Mouse (Mus musculus) heart, embryonic 10.5 days (tissue): ENCODE measurements around the gene Col16a1. TPM values are rescaled to one million over a fixed set of nuclear protein-coding genes. Genes with fewer than 3 reads are reported as not detected.
A peak's percentile ranks its signal among the peaks of the same experiment; 100 is the strongest.

ENCODE experiments used
- DNase-seq: peaks from one replicate; pipeline ENCODE4 v3.0.0-alpha.2; 2017; ENCODE audit warnings: low spot score
- H3K27ac ChIP-seq: fragments of 300-500 bp; sonication (generic); 2 replicates; pipeline ENCODE4 v1.5.1; 2016; ENCODE audit warnings: mild to moderate bottlenecking
- H3K27me3 ChIP-seq: fragments of 300-500 bp; sonication (generic); 2 replicates; pipeline ENCODE4 v1.6.1; 2016; ENCODE audit warnings: mild to moderate bottlenecking; ENCODE audit not compliant: poor library complexity, insufficient read depth, severe bottlenecking
- H3K36me3 ChIP-seq: fragments of 300-500 bp; sonication (generic); 2 replicates; pipeline ENCODE4 v1.6.1; 2016; ENCODE audit warnings: mild to moderate bottlenecking, moderate library complexity
- H3K4me1 ChIP-seq: fragments of 300-500 bp; sonication (generic); 2 replicates; pipeline ENCODE4 v1.6.1; 2016; ENCODE audit warnings: mild to moderate bottlenecking
- H3K4me3 ChIP-seq: fragments of 300-500 bp; sonication (generic); 2 replicates; pipeline ENCODE4 v1.5.1; 2016; ENCODE audit warnings: mild to moderate bottlenecking, moderate library complexity
- H3K9me3 ChIP-seq: fragments of 300-500 bp; sonication (generic); 2 replicates; pipeline ENCODE4 v1.6.1; 2016; ENCODE audit warnings: mild to moderate bottlenecking, moderate library complexity
- WGBS: fragments of 180-500 bp; shearing (Covaris S2); methylation state at CpG from one replicate; pipeline ENCODE4 v1.1.7; 2016; 5-methylcytosine and 5-hydroxymethylcytosine counted together
- polyA plus RNA-seq: library from polyadenylated mRNA; unstranded; fragments of >200 nt; fragmentation: Nextera tagmentation; extraction: Ambion mirVana; gene quantifications from 2 replicates; pipeline ENCODE4 v1.2.1, GENCODE M21; 2016

The Col16a1 gene
- polyA plus RNA-seq, 1 experiment from 2014 or later, result 11.0 TPM

DNA sequence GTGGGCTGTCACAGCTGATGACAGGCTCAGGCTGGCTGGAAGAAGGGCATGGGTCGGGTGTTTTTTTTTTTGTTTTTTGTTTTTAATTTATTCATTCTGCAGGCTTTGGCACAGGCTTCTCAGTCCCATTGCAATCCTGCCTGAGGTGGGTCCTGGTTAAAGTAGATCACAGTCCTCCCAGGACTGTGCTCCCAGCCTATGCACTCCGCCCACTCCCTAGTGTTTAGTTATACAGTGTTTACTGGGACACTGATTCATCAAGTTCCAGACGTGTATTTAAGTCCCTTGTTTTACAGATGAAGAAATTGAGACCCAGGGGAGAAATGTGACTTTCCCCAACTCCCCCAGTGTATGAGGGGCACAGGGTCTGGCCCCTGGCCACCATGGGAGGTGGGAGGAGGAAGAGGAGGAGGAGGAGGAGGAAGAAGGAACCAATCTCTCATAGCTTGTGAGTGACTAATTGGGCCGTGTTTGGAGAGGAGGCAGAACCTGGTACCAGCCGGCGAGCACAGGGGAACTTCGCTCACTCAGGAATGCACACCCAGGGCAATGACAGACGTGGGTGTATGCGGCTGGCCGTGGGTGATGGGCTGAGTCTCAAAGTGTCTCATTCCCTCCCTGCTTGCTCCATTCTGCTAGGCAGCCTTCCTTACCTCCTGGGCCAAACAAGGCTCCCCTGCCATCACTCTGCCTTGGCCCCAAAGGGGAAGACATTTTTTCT lies 24.0 kb upstream of the Col16a1 start:
- Histone ChIP-seq H3K9me3 (no peaks in the 10 kb centered on the region), H3K27me3 (peaks cover 77% of the 10 kb centered on the region), H3K4me3 (no peak overlapping the region), H3K4me1 (peaks cover 10% of the 10 kb centered on the region), H3K27ac (no peak overlapping the region), H3K36me3 (no peaks in the 10 kb centered on the region)
- DNase-seq, result no peak
- 70% methylated on average over 10 of the region's 10 CpGs for WGBS

DNA sequence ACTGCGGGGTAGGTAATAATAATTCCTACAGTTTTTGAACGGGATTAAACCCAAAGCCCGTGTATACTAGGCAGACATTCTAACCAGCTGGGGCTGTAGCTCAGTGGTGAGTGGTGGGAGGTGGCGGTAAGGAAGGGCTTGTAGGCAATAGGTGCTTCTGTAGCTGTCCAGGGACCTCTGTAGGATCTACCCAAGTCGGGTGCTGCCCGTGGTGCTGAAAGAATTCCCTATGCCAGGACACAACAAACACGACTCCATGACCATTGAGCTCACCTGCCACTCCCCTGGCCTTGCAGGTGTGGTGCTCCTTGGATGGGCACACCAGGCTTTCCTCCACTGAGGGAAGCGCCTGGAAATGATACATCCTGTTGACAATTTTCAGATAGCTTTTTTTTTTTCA lies 22.1 kb upstream of the Col16a1 start:
- DNase-seq, result no peak
- no peak overlapping the region for H3K4me3 ChIP-seq
- H3K4me1 ChIP-seq, result peaks cover 10% of the 10 kb centered on the region
- H3K36me3 ChIP-seq, result no peaks in the 10 kb centered on the region
- H3K9me3 ChIP-seq, result no peaks in the 10 kb centered on the region
- no peak overlapping the region for H3K27ac ChIP-seq
- peaks cover 74% of the 10 kb centered on the region for H3K27me3 ChIP-seq
- WGBS, result 31% methylated on average over 8 of the region's 8 CpGs

DNA sequence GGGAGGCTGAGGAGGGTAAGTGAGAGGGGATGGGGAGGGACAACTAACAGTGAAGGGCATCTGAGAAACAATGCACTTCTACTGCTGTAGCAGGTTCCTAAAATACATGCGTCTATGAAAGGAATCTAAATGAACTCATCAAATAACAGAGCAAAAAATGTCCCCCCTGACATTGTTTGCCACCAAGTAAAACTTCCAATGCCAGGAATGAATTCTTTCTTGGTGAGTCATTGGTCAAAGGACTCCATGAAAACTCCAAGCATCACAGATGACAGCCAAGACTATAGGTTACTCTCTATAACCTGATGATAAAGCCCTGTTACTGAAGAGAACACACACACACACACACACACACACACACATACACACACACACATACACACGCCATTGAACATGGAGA lies 16.5 kb upstream of the Col16a1 start:
- Histone ChIP-seq H3K27me3 (peaks cover 68% of the 10 kb centered on the region), H3K36me3 (no peaks in the 10 kb centered on the region), H3K9me3 (no peaks in the 10 kb centered on the region), H3K4me1 (peaks cover 2% of the 10 kb centered on the region), H3K27ac (no peak overlapping the region), H3K4me3 (no peak overlapping the region)
- WGBS, result 71% methylated on average over 2 of the region's 2 CpGs
- no peak for DNase-seq

DNA sequence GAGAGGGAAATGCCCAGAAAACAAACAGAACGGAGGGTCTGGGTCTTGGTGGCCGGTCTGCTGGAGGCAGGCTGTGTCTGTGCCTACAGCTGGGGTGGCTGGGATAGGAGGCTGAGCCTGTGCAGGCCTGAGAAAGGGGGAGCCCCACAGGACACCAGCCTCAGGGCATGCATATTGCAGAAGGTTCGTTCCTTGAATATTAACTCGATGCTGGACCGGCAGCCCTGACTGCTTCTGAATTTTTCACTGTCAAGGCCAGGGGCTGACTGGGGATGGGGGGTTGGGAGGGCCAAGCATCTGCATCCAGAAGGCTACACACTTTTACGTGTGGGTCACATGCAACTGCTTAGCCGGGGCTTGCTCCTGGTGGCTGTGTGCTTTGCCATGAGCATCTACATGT lies 14.1 kb upstream of the Col16a1 start:
- no peak for DNase-seq
- 74% methylated on average over 7 of the region's 7 CpGs for WGBS
- Histone ChIP-seq H3K27ac (no peak overlapping the region), H3K36me3 (no peaks in the 10 kb centered on the region), H3K4me1 (peaks cover 21% of the 10 kb centered on the region), H3K27me3 (peaks cover 60% of the 10 kb centered on the region), H3K4me3 (no peak overlapping the region), H3K9me3 (no peaks in the 10 kb centered on the region)

DNA sequence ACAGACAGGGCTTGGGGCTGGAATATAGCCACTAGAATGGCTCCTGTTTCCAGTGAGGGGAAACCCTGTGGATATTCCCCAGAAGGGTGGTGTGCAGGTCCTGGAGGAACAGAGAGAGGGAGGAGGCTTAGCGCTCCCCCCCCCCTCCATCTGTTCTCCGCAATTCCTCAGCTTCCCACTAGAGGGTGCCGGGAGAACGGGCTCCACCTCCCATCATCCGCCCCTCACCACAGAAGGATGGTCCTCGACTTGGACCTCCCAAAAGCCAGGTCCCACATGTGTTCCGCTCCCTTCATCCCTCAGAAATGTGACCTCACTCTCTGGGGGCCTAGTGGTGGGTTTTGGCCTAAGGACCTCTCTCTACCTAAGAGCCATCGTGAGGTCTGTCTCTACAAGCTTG lies 11.5 kb upstream of the Col16a1 start:
- no peak for DNase-seq
- Histone ChIP-seq H3K9me3 (no peaks in the 10 kb centered on the region), H3K27ac (peak overlapping the region; percentile 87), H3K4me1 (peaks cover 21% of the 10 kb centered on the region), H3K27me3 (peaks cover 43% of the 10 kb centered on the region), H3K36me3 (no peaks in the 10 kb centered on the region), H3K4me3 (no peak overlapping the region)
- WGBS, result 7% methylated on average over 8 of the region's 8 CpGs

DNA sequence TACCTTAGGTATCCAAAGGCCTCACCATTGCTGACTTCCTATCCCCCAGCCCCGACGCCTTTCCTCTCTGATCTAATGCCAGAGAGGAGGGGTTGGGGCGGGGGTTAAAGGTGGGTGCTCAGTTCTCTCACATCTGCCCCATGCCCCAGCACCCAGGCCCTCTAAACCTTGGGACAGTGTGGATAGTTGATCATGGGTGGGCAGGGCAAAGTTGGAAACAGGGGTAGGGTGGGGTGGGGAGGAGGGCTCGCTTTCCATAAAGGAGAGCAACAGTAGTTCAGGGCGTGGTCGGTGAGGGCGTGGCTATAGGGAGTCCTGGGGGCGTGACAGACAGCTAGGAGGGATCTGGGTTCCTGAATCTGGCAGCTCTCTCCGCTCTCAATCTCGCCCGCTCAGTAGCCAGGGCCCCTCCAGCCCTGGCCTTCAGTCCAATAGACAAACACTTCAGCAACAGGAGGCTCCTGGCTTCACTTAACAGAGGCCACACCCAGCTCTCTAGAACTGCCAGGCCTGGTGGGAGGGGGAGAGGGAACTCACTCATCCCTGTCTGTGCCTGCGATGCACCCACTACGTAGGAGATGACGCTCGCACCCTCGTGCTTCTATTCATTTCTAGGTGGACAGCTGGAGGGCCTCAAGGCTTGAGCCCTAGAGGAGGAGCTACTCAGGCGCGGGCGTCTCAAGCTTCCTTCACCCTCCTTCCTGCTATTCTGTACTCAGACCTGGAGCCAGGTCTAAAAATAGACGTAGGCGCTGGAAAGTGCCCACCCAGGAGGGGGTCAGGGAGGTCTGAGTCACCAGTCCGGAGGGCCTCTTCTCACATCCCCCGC lies 10.9 kb upstream of the Col16a1 start:
- DNase-seq, result peak; percentile 93
- H3K9me3 ChIP-seq, result no peaks in the 10 kb centered on the region
- H3K36me3 ChIP-seq, result no peaks in the 10 kb centered on the region
- peak overlapping the region; percentile 87 for H3K27ac ChIP-seq
- WGBS, result 6% methylated on average over 23 of the region's 23 CpGs
- peaks cover 24% of the 10 kb centered on the region for H3K4me1 ChIP-seq
- peak overlapping the region; percentile 49 for H3K4me3 ChIP-seq
- peaks cover 43% of the 10 kb centered on the region for H3K27me3 ChIP-seq

DNA sequence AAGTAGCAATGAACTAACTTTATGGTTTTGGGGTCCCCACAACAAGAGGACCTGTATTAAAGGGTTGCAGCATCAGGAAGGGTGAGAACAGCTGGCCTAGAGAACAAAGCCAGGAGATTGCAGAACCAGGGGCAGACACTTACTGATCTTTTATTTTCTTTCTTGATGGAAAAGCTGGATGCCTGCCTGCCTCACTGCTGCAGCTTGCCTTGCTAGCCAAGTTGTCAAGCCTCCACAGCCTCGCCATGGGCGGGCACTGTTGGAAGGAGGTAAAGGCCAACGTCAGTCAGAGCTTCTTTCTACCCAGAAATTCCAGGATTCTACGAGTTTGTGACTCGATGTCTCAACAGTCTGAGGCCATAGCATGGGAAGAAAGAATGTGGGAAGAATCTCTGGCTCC lies 8.3 kb upstream of the Col16a1 start:
- Histone ChIP-seq H3K36me3 (no peaks in the 10 kb centered on the region), H3K9me3 (no peaks in the 10 kb centered on the region), H3K4me1 (peaks cover 40% of the 10 kb centered on the region), H3K27me3 (peaks cover 28% of the 10 kb centered on the region), H3K4me3 (no peak overlapping the region), H3K27ac (0 out of 2 replicates have a peak overlapping the region, but pooled peaks have one; percentile 1)
- 51% methylated on average over 5 of the region's 5 CpGs for WGBS
- no peak for DNase-seq

DNA sequence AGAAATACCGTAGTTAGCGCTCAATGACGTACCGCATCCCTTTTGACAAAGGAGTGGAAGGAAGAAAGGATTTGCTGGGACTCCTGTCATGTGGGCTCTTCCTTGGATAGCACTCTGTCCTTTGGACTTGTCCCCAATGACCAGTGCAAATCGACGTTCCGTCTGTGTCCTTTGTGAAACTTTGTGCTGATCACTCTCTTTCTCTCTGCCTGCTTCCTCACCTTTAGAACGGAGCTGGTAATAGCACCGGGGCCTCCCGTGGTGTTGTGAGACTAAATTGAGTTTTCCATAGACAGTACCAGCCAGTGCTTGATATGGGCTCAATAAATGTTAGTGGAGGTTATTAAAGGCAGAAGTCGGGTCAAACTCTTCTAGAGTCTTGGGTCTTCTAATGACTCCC lies 6.6 kb upstream of the Col16a1 start:
- 83% methylated on average over 11 of the region's 11 CpGs for WGBS
- Histone ChIP-seq H3K36me3 (no peaks in the 10 kb centered on the region), H3K4me1 (peaks cover 46% of the 10 kb centered on the region), H3K4me3 (no peak overlapping the region), H3K27ac (no peak overlapping the region), H3K27me3 (peaks cover 12% of the 10 kb centered on the region), H3K9me3 (no peaks in the 10 kb centered on the region)
- DNase-seq, result no peak

DNA sequence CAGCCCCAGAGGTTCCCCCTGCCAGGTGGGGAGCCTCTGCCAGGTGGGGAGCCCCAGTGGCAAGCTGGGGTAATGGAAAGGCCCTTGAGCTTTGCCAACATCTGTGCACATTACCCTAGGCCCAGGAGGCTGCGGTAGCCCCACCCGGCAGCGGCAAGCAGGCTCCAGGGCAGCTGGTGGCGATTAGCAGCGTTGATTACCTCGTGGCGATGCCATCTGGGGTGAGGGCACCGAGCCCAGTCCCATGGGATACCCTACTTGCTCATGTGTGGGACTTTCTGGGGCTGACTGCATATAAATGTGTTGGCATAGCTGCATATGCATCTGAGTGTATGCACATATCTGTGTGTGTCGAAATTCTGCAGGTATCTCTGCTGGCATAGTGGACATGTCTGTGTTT lies 3.4 kb upstream of the Col16a1 start:
- 83% methylated on average over 9 of the region's 9 CpGs for WGBS
- Histone ChIP-seq H3K27me3 (peaks cover 25% of the 10 kb centered on the region), H3K4me3 (no peak overlapping the region)

DNA sequence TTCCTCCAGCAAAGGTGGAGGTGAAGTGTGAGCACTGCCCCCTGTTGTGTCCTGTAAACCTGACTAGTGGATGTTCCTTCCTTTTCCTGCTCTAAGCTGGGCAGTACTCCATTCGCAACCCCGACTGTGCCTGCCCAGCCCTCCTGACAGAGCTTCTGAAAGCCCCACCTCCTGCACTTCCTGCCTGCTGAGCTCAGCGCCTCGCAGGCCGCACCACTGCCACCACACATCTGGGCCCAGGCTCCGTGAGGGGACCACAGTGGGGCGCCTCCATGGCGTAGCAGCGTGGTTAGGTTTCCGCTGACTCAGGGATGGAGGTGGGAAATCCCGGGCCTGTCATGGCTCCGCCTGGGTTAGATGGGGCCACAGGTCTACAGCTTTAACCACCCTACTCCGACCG lies 2.0 kb upstream of the Col16a1 start:
- H3K4me3 ChIP-seq, result peak overlapping the region; percentile 34
- H3K4me1 ChIP-seq, result peaks cover 52% of the 10 kb centered on the region

More for the DNA sequence above, 3.4 kb upstream of the Col16a1 start:
- Histone ChIP-seq H3K27ac (no peak overlapping the region; the same call in 1 of the 2 replicates), H3K9me3 (no peaks in the 10 kb centered on the region), H3K4me1 (peaks cover 45% of the 10 kb centered on the region), H3K36me3 (no peaks in the 10 kb centered on the region)
- DNase-seq, result no peak

DNA sequence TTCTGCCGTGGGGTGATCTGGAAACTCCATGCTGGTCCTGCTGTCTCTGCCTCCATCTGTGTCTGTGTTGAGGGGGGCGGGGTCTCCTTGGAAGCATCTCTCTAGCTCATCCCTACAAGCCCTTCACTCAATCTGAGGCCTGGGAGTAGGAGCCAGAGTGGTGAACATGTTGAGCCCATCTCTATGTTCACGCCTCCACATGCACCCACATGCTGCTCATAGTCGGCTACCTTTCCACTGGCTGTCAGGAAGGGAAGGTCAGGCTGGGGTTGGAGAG lies 501 bp downstream of the Col16a1 start:
- Histone ChIP-seq H3K9me3 (no peaks in the 10 kb centered on the region), H3K4me1 (peaks cover 48% of the 10 kb centered on the region)

More for the DNA sequence above, 2.0 kb upstream of the Col16a1 start:
- Histone ChIP-seq H3K27me3 (peaks cover 38% of the 10 kb centered on the region), H3K9me3 (no peaks in the 10 kb centered on the region), H3K36me3 (no peaks in the 10 kb centered on the region), H3K27ac (peak overlapping the region; percentile 73)
- peak; percentile 75 for DNase-seq
- 15% methylated on average over 14 of the region's 14 CpGs for WGBS

DNA sequence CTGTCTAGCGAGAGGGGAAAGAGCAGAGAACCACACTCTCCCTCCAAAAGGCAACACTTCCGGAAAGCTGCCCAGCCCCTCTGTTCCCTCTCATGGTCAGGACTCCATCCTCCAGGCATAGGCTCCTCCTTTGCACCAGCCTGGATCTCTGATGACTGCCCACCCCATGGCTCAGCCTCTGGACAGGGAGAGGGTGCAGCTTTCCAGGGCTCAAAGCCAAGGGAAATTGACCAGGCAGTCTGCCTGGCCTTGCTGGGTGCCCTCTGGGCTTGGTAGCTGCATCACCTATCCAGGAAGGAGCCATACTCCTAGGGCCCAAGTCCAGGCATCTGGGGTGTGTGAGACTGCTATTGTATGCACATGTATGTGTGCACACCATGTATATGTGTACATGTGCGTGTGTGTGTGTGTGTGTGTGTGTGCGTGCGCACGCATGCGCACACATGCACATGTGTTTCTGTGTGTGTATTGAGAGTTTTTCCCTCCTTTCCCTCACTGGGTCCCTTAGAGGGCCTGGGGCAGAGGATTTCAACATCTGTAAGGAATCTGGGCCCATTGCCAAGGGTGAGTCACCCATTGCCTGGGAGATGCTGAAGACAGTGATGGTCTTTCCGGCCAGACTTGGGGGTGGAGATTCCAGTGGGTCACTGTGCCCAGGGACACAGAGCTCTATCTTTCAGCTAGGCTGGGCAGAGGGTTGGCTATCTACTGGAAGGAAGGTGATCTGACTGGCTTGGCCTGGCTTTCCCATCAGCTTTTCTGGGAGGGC lies 2.6 kb downstream of the Col16a1 start:
- Histone ChIP-seq H3K36me3 (0 out of 2 replicates have a peak, but pooled peaks cover 2% of the 10 kb centered on the region), H3K9me3 (no peaks in the 10 kb centered on the region), H3K4me1 (peaks cover 55% of the 10 kb centered on the region), H3K27me3 (peaks cover 67% of the 10 kb centered on the region), H3K4me3 (no peak overlapping the region), H3K27ac (peak overlapping the region; percentile 71)
- peak; percentile 86 for DNase-seq
- 82% methylated on average over 8 of the region's 8 CpGs for WGBS

More for the DNA sequence above, 501 bp downstream of the Col16a1 start:
- Histone ChIP-seq H3K4me3 (peak overlapping the region; percentile 66), H3K27ac (peak overlapping the region; percentile 93), H3K27me3 (peaks cover 49% of the 10 kb centered on the region), H3K36me3 (no peaks in the 10 kb centered on the region)
- no peak for DNase-seq
- WGBS, result 47% methylated on average over 4 of the region's 4 CpGs

DNA sequence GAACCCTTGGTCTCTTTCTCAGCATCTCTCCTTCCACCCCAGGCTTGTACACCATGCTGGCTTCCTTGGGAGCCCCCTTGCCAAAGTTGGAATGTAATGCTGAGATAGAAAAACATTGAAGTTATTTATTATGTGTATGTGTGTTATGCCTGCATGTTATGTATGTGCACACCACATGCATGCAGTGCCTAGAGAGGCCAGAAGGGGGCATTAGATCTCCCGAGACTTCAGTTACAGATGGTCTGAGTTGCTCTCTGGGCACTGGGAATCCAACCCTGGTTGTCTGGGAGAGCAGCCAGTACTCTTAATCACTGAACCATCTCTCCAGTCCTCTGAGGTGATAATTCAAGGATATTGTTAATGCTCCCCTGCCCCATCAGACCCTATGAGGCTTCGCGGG lies 4.6 kb downstream of the Col16a1 start:
- Histone ChIP-seq H3K27me3 (peaks cover 64% of the 10 kb centered on the region), H3K4me1 (peaks cover 48% of the 10 kb centered on the region), H3K36me3 (0 out of 2 replicates have a peak, but pooled peaks cover 2% of the 10 kb centered on the region), H3K9me3 (no peaks in the 10 kb centered on the region), H3K27ac (no peak overlapping the region), H3K4me3 (no peak overlapping the region)
- no peak for DNase-seq
- WGBS, result 91% methylated on average over 3 of the region's 3 CpGs
